Mouse (Mus musculus): Measurements from ENCODE around the gene Gm20708. TPM values are rescaled to one million over a fixed set of nuclear protein-coding genes. Genes with fewer than 3 reads are reported as not detected.
"Not testable (repeated sequence)": the region's sequence is repeated elsewhere in the genome, so short reads cannot be mapped to it uniquely, and the experiment has no call there.

Gm20708 gene
- polyA plus RNA-seq, 1 experiment, result 2.1 TPM

DNA sequence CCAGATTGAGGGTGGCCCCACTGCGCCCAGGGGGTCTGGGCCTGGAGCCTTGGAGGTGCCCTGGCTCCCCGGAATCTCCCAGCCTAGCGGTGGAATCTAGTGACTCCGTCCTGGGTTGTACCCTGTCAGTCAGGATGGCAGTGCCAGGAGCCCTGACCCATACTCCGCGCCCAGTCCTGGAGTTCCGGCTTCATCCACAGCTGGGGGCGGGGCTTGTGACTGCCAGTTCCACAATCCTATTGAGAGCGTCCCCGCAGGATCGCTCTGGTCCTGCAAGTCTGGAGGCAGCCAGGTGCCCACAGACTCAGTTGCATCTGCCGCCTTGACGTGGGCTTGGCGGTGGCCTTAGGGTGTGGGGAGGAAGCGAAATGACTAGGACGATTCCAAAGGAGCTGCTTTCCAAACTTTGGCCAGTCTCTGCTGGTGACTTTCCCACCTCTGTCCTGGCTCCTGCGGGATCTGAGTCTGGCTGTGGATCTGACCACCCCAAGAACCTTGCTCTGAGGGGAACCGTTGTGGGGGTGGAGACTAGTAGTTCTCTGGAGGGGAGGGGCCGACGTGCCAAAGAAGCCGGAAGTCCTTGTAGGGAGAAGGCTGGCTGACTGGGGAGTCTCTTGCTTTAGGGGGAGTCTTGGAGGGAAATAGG is 1.1 kb downstream of the Gm20708 start:
- peaks cover 2% of the 10 kb centered on the region for H3K4me1 ChIP-seq (ENCODE audit: control insufficient read depth, insufficient read depth, low read length)
- peaks cover 9% of the 10 kb centered on the region for H3K36me3 ChIP-seq (ENCODE audit: control insufficient read depth, insufficient read depth, low read length, poor library complexity, severe bottlenecking)
- H3K9me3 ChIP-seq (replicated peaks; ENCODE audit: control insufficient read depth, insufficient read depth, low read length, poor library complexity, severe bottlenecking), result no peaks in the 10 kb centered on the region
- peak overlapping the region; percentile 78 for H3K4me3 ChIP-seq (ENCODE audit: low read depth, low read length)
- peak overlapping the region; percentile 92 for H3K9ac ChIP-seq (ENCODE audit: low read depth, poor library complexity, severe bottlenecking)
- no peaks in the 10 kb centered on the region for H3K27me3 ChIP-seq (ENCODE audit: control insufficient read depth, insufficient read depth, low read length, poor library complexity, severe bottlenecking)
- no peak for TF ChIP-seq CTCF (IDR thresholded peaks at IDR 0.05; ENCODE audit: low read depth, low read length)
- no peak for TF ChIP-seq POLR2A (IDR thresholded peaks at IDR 0.05; ENCODE audit: insufficient read depth, low read length)
- no peak for TF ChIP-seq EP300 (IDR thresholded peaks at IDR 0.05; ENCODE audit: insufficient read depth, low read depth, low read length)
- no peak overlapping the region for H3K27ac ChIP-seq (ENCODE audit: insufficient read depth, low read length)

DNA sequence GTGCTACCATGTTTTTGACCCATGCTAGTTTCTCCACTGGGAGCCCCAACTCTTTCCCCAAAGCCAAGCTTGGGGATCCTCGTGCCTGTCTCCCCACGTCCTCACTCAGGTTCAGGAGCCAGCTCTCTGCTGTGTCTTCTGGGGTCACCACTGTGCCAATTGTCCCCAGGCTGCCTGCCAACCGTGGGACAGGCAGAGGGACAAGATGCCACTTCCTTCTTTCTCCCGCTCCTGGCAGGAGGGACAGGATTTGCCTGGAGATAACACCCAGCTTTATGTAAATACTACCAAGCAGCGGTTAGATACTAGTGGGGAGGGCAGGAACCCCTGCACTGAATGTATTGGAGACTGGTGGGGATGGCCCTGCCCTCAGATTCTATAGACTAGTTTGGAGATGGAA is 4.4 kb downstream of the Gm20708 start:
- TF ChIP-seq CTCF (IDR thresholded peaks at IDR 0.05; ENCODE audit: low read depth, low read length) (no peak), POLR2A (IDR thresholded peaks at IDR 0.05; ENCODE audit: insufficient read depth, low read length) (no peak), EP300 (IDR thresholded peaks at IDR 0.05; ENCODE audit: insufficient read depth, low read depth, low read length) (no peak)
- peaks cover 13% of the 10 kb centered on the region for H3K36me3 ChIP-seq (ENCODE audit: control insufficient read depth, insufficient read depth, low read length, poor library complexity, severe bottlenecking)
- H3K9me3 ChIP-seq (replicated peaks; ENCODE audit: control insufficient read depth, insufficient read depth, low read length, poor library complexity, severe bottlenecking), result no peaks in the 10 kb centered on the region
- no peak overlapping the region for H3K9ac ChIP-seq (ENCODE audit: low read depth, poor library complexity, severe bottlenecking)
- no peak overlapping the region for H3K27ac ChIP-seq (ENCODE audit: insufficient read depth, low read length)
- H3K4me1 ChIP-seq (ENCODE audit: control insufficient read depth, insufficient read depth, low read length), result peaks cover 2% of the 10 kb centered on the region
- no peak overlapping the region for H3K4me3 ChIP-seq (ENCODE audit: low read depth, low read length)
- H3K27me3 ChIP-seq (ENCODE audit: control insufficient read depth, insufficient read depth, low read length, poor library complexity, severe bottlenecking), result no peaks in the 10 kb centered on the region

- peaks cover 18% of the 10 kb centered on the region for H3K36me3 ChIP-seq (ENCODE audit: control insufficient read depth, insufficient read depth, low read length, poor library complexity, severe bottlenecking)
- H3K27ac ChIP-seq (ENCODE audit: insufficient read depth, low read length), result no peak overlapping the region
- peaks cover 4% of the 10 kb centered on the region for H3K4me1 ChIP-seq (ENCODE audit: control insufficient read depth, insufficient read depth, low read length)
- H3K9ac ChIP-seq (ENCODE audit: low read depth, poor library complexity, severe bottlenecking), result no peak overlapping the region
- H3K9me3 ChIP-seq (replicated peaks; ENCODE audit: control insufficient read depth, insufficient read depth, low read length, poor library complexity, severe bottlenecking), result no peaks in the 10 kb centered on the region
- H3K4me3 ChIP-seq (ENCODE audit: low read depth, low read length), result no peak overlapping the region
- H3K27me3 ChIP-seq (ENCODE audit: control insufficient read depth, insufficient read depth, low read length, poor library complexity, severe bottlenecking), result no peaks in the 10 kb centered on the region
- no peak for TF ChIP-seq POLR2A (IDR thresholded peaks at IDR 0.05; ENCODE audit: insufficient read depth, low read length)
- no peak for TF ChIP-seq CTCF (IDR thresholded peaks at IDR 0.05; ENCODE audit: low read depth, low read length)
- no peak for TF ChIP-seq EP300 (IDR thresholded peaks at IDR 0.05; ENCODE audit: insufficient read depth, low read depth, low read length)
These were observed 5.4 kb downstream of the Gm20708 start for GRCm38 (mm10) chr11:117814704-117815366.

- H3K4me1 ChIP-seq (ENCODE audit: control insufficient read depth, insufficient read depth, low read length); H3K9me3 ChIP-seq (replicated peaks; ENCODE audit: control insufficient read depth, insufficient read depth, low read length, poor library complexity, severe bottlenecking); H3K9ac ChIP-seq (ENCODE audit: low read depth, poor library complexity, severe bottlenecking); H3K4me3 ChIP-seq (ENCODE audit: low read depth, low read length); H3K27me3 ChIP-seq (ENCODE audit: control insufficient read depth, insufficient read depth, low read length, poor library complexity, severe bottlenecking); H3K27ac ChIP-seq (ENCODE audit: insufficient read depth, low read length): not testable (repeated sequence)
- H3K36me3 ChIP-seq (ENCODE audit: control insufficient read depth, insufficient read depth, low read length, poor library complexity, severe bottlenecking), result peaks cover 22% of the 10 kb centered on the region
These were observed 6.4 kb downstream of the Gm20708 start for GRCm38 (mm10) chr11:117815850-117816249.

DNA sequence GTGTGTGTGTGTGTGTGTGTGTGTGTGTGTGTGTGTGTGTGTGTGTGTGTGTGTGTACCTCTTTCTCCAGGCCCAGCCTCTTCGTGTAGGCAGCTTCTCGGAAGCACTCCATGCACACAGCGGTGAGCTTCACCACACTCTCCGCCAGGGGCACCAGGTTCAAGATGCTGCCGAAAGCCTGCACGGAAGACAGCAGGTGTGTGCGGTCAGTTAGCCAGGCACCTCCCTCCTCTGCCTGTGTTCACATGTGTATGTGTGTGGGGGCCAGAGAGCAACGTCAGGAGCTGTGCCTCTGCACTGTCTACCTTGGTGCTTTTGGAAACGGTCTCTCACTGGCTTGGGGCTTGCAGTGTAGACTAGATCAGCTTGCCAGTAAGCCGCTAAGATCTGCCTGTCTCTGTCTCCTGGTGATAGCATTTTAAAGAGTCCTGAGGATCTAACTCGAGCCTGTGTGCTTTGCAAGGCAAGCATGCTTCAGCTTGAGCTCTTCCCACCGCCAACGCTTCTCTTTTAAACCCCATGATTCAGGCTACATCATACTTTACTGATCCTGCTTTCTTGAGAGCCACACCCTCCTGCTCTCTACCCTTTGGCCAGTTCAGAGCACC is 7.0 kb downstream of the Gm20708 start:
- Histone ChIP-seq H3K36me3 (ENCODE audit: control insufficient read depth, insufficient read depth, low read length, poor library complexity, severe bottlenecking) (peaks cover 28% of the 10 kb centered on the region), H3K4me1 (ENCODE audit: control insufficient read depth, insufficient read depth, low read length) (peaks cover 4% of the 10 kb centered on the region)

GRCm38 (mm10) chr11:117819095-117819494 is 9.6 kb downstream of the Gm20708 start:
- no peaks in the 10 kb centered on the region for H3K27me3 ChIP-seq (ENCODE audit: control insufficient read depth, insufficient read depth, low read length, poor library complexity, severe bottlenecking)
- no peak overlapping the region for H3K4me3 ChIP-seq (ENCODE audit: low read depth, low read length)
- H3K27ac ChIP-seq (ENCODE audit: insufficient read depth, low read length), result no peak overlapping the region
- no peak for TF ChIP-seq POLR2A (IDR thresholded peaks at IDR 0.05; ENCODE audit: insufficient read depth, low read length)
- TF ChIP-seq CTCF (IDR thresholded peaks at IDR 0.05; ENCODE audit: low read depth, low read length), result no peak
- TF ChIP-seq EP300 (IDR thresholded peaks at IDR 0.05; ENCODE audit: insufficient read depth, low read depth, low read length), result no peak
- peaks cover 4% of the 10 kb centered on the region for H3K4me1 ChIP-seq (ENCODE audit: control insufficient read depth, insufficient read depth, low read length)
- H3K36me3 ChIP-seq (ENCODE audit: control insufficient read depth, insufficient read depth, low read length, poor library complexity, severe bottlenecking), result peaks cover 35% of the 10 kb centered on the region
- H3K9me3 ChIP-seq (replicated peaks; ENCODE audit: control insufficient read depth, insufficient read depth, low read length, poor library complexity, severe bottlenecking), result no peaks in the 10 kb centered on the region
- H3K9ac ChIP-seq (ENCODE audit: low read depth, poor library complexity, severe bottlenecking), result no peak overlapping the region

More for the DNA sequence above, 7.0 kb downstream of the Gm20708 start:
- H3K9ac ChIP-seq (ENCODE audit: low read depth, poor library complexity, severe bottlenecking), result no peak overlapping the region
- TF ChIP-seq CTCF (IDR thresholded peaks at IDR 0.05; ENCODE audit: low read depth, low read length) (no peak), EP300 (IDR thresholded peaks at IDR 0.05; ENCODE audit: insufficient read depth, low read depth, low read length) (no peak), POLR2A (IDR thresholded peaks at IDR 0.05; ENCODE audit: insufficient read depth, low read length) (no peak)
- H3K9me3 ChIP-seq (replicated peaks; ENCODE audit: control insufficient read depth, insufficient read depth, low read length, poor library complexity, severe bottlenecking), result no peaks in the 10 kb centered on the region
- no peaks in the 10 kb centered on the region for H3K27me3 ChIP-seq (ENCODE audit: control insufficient read depth, insufficient read depth, low read length, poor library complexity, severe bottlenecking)
- no peak overlapping the region for H3K4me3 ChIP-seq (ENCODE audit: low read depth, low read length)
- H3K27ac ChIP-seq (ENCODE audit: insufficient read depth, low read length), result no peak overlapping the region

All from ES-Bruce4 (cell line).